Mouse (Mus musculus): ENCODE results near the gene Ccdc85a. TPM values are rescaled to one million over a fixed set of nuclear protein-coding genes. Genes with fewer than 3 reads are reported as not detected.

Ccdc85a gene
- polyA plus RNA-seq, 1 experiment from 2014 or later, result 13.8 TPM

Other genes starting within 250 kb of the Ccdc85a start
- gene Gm6685, start 244.5 kb downstream of the Ccdc85a start, polyA plus RNA-seq (2015; fragmentation: Nextera tagmentation; extraction: Ambion mirVana), result not detected in 2 replicates